Mouse (Mus musculus) MEL (cell line): Measurements from ENCODE around the gene Golga1.

Source experiments
- CTCF ChIP-seq, 3 experiments: IDR thresholded peaks in 2 of 3; conservative IDR thresholded peaks in 1 of 3; 2 replicates each; pipeline ENCODE4 v1.5.1; 2011 to 2012; ENCODE audit warnings: low read length in 3 of 3, low read depth in 2 of 3, mild to moderate bottlenecking in 2 of 3, improper control_type of control experiment in 1 of 3, inconsistent platforms in 1 of 3, mixed read lengths in 1 of 3, moderate library complexity in 1 of 3; ENCODE audit not compliant: control insufficient read depth in 1 of 3, insufficient read depth in 1 of 3, poor library complexity in 1 of 3, severe bottlenecking in 1 of 3
- HCFC1 ChIP-seq: IDR thresholded peaks from 2 replicates; pipeline ENCODE4 v1.6.1; 2012; ENCODE audit warnings: low read depth, mild to moderate bottlenecking, inconsistent platforms, low read length, improper control_type of control experiment, moderate library complexity
- MAFK ChIP-seq: IDR thresholded peaks from 2 replicates; pipeline ENCODE4 v1.6.1; 2011; ENCODE audit warnings: low read depth, mild to moderate bottlenecking, low read length, improper control_type of control experiment, borderline replicate concordance
- NRF1 ChIP-seq: IDR thresholded peaks from 2 replicates; pipeline ENCODE4 v1.6.1; 2014; ENCODE audit warnings: low read depth, mild to moderate bottlenecking, inconsistent platforms, low read length, improper control_type of control experiment, moderate library complexity; ENCODE audit not compliant: poor library complexity, insufficient read depth, severe bottlenecking
- POLR2A ChIP-seq, 2 experiments: IDR thresholded peaks; 2 replicates each; pipeline ENCODE4 v1.6.1; 2011 to 2012; ENCODE audit warnings: low read length in 2 of 2, mild to moderate bottlenecking in 2 of 2, control low read depth in 1 of 2, improper control_type of control experiment in 1 of 2, low read depth in 1 of 2, moderate library complexity in 1 of 2; ENCODE audit not compliant: control insufficient read depth in 1 of 2, insufficient read depth in 1 of 2, poor library complexity in 1 of 2
- USF1 ChIP-seq: IDR thresholded peaks from 2 replicates; pipeline ENCODE4 v1.6.1; 2014; ENCODE audit warnings: low read depth, mild to moderate bottlenecking, inconsistent platforms, low read length, improper control_type of control experiment, moderate library complexity

DNA sequence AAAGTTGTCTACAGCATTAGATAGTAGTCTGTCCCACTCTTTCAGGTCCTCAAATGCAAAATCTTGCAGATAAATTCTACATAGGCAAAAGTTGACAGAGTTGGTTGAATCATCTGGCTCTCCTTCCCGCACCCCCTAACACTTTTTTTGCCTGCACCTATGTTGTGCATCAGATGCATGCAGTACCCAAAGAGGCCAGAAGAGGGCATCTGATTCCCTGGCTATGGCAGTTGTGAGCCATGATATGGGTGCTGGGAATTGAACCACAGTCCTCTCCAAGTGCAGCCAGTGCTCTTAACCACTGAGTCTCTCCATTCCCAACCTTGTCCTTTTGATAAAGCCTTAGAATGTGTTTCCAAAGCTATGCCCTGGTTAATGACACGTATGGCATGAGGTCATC is 81.9 kb downstream of the Golga1 start:
- TF ChIP-seq NRF1, result no peak
- TF ChIP-seq HCFC1, result no peak
- TF ChIP-seq POLR2A (IDR thresholded peaks at IDR 0.05; ENCODE audit: control insufficient read depth in 1 of 2, insufficient read depth in 1 of 2, low read depth in 1 of 2, low read length in 2 of 2, poor library complexity in 1 of 2), result no peak
- TF ChIP-seq MAFK, result no peak
- peak; percentile 43 to 72 (median 43) for TF ChIP-seq CTCF (IDR thresholded peaks at IDR 0.05 in 2 of 3, conservative IDR thresholded peaks at IDR 0.05 in 1 of 3; ENCODE audit: control insufficient read depth in 1 of 3, insufficient read depth in 1 of 3, low read depth in 2 of 3, low read length in 3 of 3, poor library complexity in 1 of 3, severe bottlenecking in 1 of 3)
- no peak for TF ChIP-seq USF1
